Mouse (Mus musculus): ENCODE data around the gene Cxcr3. TPM values are rescaled to one million over a fixed set of nuclear protein-coding genes. Genes with fewer than 3 reads are reported as not detected.

The Cxcr3 gene
- polyA plus RNA-seq (2012; ENCODE audit: insufficient read depth, insufficient read length, missing spikeins) = not detected in 2 replicates

DNA sequence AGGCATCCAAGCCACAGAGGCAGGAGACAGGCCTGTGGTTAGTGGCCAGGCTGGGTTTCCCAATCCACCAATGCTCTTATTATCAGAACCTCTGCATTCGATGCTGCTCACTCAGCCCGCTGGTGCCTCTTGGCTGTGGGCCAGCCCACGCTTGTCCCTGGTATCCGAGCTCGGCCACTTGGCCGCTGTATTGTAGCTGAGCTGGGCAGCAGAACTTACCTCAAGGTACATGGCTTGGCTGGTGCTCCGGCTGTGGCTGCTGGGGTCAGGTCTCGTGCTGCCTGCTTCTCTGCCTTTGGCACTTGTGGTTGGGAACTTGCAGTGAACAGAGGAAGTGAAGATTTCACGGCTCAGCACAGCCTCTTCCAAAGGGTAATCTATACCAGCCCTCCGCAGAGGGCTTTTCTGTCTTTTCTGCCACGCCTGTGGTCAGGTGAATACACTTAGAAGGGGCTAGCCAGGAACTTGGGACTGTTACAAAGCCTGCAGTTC is at the start of gene Cxcr3:
Gene Cxcr3, minus strand, starts transcription at position 442 of the 492 bp plus-strand sequence.
- Histone ChIP-seq H3K27ac (replicated peaks; ENCODE audit: low read depth, low read length) (peak within 1 kb of the TSS; percentile 24; the same call in 1 of the 2 replicates), H3K4me3 (ENCODE audit: insufficient read depth, low read depth, low read length) (peak within 1 kb of the TSS; percentile 24), H3K4me1 (ENCODE audit: control insufficient read depth, insufficient read depth, insufficient read length, low read length) (no peaks in the 10 kb centered on the region; the same call in 1 of the 2 replicates)

DNA sequence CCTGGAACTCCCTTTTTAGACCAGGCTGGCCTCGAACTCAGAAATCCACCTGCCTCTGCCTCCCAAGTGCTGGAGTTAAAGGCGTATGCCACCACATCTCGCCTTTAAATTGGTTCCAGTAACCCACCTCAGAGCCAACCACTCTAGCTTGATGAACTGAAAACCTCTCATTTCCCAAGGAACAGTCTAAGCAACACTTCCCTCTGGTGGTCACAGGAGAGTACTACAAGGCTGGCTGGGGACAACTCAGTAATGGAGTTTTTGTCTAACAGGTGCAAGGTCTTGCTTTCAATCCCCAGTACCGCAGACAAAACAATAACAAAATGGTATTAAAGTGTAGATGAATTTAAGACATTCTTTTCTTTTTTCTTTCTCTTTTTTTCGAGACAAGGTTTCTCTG is 38.0 kb upstream of the Cxcr3 start:
- H3K4me3 ChIP-seq (ENCODE audit: insufficient read depth, low read depth, low read length) = no peak overlapping the region
- H3K27ac ChIP-seq (replicated peaks; ENCODE audit: low read depth, low read length) = no peak overlapping the region
- H3K4me1 ChIP-seq (ENCODE audit: control insufficient read depth, insufficient read depth, insufficient read length, low read length) = no peaks in the 10 kb centered on the region

DNA sequence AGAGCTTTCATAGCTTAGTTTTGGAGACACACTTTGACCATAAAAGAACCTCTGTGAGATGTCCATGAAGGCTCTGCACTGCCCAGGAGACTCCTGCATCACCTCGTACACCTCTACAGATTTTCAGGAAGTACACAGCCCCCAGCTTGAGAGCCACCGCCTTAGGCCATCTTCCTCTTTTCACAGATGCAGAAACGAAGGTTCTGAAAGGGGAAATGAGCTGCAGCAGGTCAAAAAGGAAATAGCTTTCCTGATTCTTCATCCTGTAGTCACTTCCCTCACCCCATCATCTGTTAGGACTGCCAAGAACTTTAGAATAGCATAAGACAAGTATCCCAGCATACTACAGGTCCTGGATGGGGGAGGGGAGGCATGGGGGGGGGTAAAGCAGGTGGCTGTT is 36.2 kb upstream of the Cxcr3 start:
- H3K4me1 ChIP-seq (ENCODE audit: control insufficient read depth, insufficient read depth, insufficient read length, low read length) = no peaks in the 10 kb centered on the region
- no peak overlapping the region for H3K27ac ChIP-seq (replicated peaks; ENCODE audit: low read depth, low read length)
- no peak overlapping the region for H3K4me3 ChIP-seq (ENCODE audit: insufficient read depth, low read depth, low read length)

DNA sequence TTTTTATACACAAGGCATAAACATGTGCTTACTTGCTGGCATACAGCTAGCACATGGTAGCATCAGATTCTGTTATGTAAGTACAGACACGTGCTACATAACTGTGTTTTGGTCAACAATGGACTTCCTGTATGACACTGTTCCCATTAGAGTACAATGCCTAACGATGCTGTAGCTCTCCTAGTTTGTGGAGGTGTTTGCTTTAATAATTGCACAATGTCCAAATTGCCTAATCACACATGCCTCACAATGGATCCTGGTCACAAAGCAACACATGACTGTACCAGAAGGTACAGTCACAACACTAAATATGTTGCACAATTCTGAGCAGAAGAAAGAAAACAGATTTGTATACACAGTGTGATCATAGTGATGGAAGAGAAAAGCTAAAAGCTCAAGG is 35.4 kb upstream of the Cxcr3 start:
- no peaks in the 10 kb centered on the region for H3K4me1 ChIP-seq (ENCODE audit: control insufficient read depth, insufficient read depth, insufficient read length, low read length)
- H3K4me3 ChIP-seq (ENCODE audit: insufficient read depth, low read depth, low read length) = no peak overlapping the region
- H3K27ac ChIP-seq (replicated peaks; ENCODE audit: low read depth, low read length) = no peak overlapping the region

DNA sequence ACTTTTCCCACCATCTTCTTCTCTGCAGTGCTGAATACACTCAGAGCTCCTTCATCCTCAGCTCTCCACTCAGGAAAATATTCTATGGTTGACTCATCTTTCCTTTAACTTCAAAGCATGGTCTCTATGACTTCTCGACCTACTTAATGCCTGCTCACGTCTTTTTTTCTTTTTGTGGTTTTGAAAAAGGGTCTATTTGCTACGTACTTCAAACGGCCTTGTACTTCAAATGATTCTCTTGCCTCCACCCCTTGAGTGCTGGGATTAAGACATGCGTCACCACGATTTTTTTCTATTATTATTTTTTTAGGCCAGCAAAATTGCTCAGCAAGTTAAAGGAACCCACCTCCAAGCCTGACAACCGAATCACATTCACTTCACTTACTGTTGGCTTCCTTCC is 33.2 kb upstream of the Cxcr3 start:
- H3K4me1 ChIP-seq (ENCODE audit: control insufficient read depth, insufficient read depth, insufficient read length, low read length) = no peaks in the 10 kb centered on the region
- no peak overlapping the region for H3K4me3 ChIP-seq (ENCODE audit: insufficient read depth, low read depth, low read length)
- no peak overlapping the region for H3K27ac ChIP-seq (replicated peaks; ENCODE audit: low read depth, low read length)

DNA sequence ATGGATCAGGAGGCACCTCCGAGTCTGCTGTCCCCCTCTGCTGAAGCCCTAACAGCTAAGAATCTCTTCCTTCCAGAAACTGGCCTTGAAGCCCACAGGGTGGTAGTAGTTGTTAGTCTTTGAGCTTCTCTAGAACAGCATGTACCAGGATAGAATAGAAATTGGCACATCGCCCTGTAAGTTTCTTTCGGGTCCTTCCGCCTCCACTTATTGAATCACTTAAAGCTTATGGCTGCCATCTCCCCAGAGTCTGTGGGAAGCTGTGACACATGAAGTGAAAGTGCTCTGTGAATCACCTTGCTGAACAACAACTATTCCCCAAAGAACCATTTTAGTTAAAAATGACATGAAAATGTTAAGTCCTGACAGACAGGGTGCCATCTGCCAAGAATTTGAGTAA is 31.0 kb upstream of the Cxcr3 start:
- Histone ChIP-seq H3K4me1 (ENCODE audit: control insufficient read depth, insufficient read depth, insufficient read length, low read length) (no peaks in the 10 kb centered on the region), H3K4me3 (ENCODE audit: insufficient read depth, low read depth, low read length) (no peak overlapping the region), H3K27ac (replicated peaks; ENCODE audit: low read depth, low read length) (no peak overlapping the region)

DNA sequence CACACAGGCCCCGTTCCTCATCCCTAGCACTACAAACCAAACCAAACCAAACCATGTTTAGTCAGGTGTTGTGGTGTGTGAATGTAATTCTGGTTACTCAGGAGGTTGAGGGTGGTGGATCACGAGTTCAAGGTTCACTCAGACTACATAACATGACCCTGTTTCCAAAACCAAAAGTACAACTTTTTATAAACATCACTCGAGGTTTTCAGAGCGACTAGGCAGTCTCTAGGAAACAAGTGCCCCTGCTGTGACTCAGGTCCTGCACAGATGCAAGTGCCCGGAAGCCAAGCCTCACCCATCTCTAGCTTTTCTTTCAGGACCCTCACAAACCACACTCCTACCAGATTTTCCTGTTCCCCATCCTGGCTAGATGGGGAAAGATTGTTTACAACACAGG is 30.6 kb upstream of the Cxcr3 start:
- Histone ChIP-seq H3K4me3 (ENCODE audit: insufficient read depth, low read depth, low read length) (no peak overlapping the region), H3K27ac (replicated peaks; ENCODE audit: low read depth, low read length) (no peak overlapping the region), H3K4me1 (ENCODE audit: control insufficient read depth, insufficient read depth, insufficient read length, low read length) (no peaks in the 10 kb centered on the region)

DNA sequence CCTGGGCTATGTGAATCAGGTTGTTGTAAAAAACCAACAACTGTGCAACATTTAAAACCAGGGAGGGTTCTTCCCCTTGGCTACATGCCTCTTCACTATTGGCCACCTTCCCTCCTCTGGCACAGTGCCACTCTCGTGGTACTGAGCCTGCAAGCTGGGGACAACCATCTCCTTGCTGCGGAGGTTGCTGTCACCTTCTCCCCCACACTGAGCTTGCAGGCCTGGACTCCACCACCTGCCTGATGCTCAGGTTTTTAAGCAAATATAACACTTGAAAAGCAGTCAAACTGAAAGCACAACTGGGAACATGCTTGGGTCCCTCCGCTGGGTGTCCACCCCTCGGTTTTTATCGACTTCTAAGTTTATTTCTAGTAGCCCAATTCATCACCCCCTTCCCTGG is 20.4 kb upstream of the Cxcr3 start:
- Histone ChIP-seq H3K4me1 (ENCODE audit: control insufficient read depth, insufficient read depth, insufficient read length, low read length) (no peaks in the 10 kb centered on the region), H3K27ac (replicated peaks; ENCODE audit: low read depth, low read length) (no peak overlapping the region), H3K4me3 (ENCODE audit: insufficient read depth, low read depth, low read length) (no peak overlapping the region)

DNA sequence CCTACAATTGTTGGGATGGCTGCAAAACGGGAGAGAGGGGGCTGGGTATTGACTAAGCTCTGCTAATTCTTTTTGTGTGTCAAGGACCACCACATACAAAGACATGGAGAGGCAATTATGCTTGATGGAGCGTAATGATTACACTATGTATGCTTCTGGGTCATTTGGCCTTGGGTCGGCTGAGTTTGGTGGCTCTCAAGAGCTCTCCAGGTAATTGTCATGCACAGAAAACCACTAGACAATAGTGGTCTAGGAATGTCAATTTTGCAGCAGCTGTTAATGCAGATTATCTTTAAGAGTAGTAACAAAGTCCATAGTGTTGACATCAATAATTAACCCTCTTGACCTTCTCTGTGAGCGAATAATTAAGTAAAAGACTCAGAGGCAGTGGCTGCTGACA is 16.1 kb upstream of the Cxcr3 start:
- Histone ChIP-seq H3K4me3 (ENCODE audit: insufficient read depth, low read depth, low read length) (no peak overlapping the region), H3K27ac (replicated peaks; ENCODE audit: low read depth, low read length) (no peak overlapping the region), H3K4me1 (ENCODE audit: control insufficient read depth, insufficient read depth, insufficient read length, low read length) (no peaks in the 10 kb centered on the region)

DNA sequence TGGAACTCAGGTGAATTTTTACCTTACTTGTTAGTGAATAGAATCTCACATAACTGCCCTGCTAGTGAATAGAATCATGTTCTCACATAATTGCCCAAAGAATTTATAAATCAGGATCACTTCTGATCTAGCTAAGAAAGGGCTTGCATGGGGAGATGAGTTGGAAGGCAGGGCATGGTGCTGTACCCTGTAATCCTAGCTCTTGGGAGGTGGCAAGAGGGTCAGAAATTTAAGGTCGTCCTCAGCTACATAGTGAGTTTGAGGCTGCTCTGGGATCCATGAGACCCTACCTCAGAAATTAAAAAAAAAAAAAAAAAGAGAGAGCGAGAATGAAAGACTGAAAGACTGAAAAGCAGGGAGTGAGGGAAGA is 7.0 kb upstream of the Cxcr3 start:
- Histone ChIP-seq H3K4me1 (ENCODE audit: control insufficient read depth, insufficient read depth, insufficient read length, low read length) (no peaks in the 10 kb centered on the region), H3K27ac (replicated peaks; ENCODE audit: low read depth, low read length) (no peak overlapping the region), H3K4me3 (ENCODE audit: insufficient read depth, low read depth, low read length) (no peak overlapping the region)

DNA sequence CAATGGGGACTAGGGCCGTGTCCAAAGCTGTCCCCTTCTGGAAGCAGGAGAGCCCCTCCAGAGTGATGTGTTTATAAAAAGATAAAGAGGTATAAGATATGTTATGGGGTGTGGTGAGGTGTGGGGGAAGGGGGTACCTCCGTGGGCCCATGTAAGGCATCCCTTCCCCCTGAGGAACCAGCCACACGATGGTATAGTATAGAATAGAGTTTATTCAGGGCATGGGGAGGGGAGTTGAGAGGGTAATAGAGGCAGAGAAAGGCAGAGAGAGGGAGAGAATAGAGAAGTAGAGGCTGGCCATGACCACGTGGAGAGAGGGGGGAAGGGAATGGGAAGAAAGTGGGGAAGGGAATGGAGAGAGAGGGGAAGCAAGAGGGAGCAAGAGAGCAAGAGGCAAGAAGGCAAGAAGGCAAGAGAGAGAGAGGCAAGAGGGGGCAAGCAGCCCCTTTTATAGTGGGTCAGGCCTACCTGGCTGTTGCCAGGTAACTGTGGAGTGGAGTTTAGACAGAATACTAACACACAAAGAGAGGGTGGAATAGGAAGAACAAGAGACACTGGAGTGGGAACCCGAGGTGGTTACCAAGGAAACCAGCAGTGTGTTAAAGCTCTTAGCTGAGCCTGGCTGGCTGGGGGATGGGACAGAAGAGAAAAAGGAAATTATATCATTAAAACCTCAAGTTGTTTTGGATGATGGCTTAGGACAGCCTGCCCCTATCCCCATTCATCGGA is 6.4 kb upstream of the Cxcr3 start:
- Histone ChIP-seq H3K4me3 (ENCODE audit: insufficient read depth, low read depth, low read length) (no peak overlapping the region), H3K4me1 (ENCODE audit: control insufficient read depth, insufficient read depth, insufficient read length, low read length) (no peaks in the 10 kb centered on the region), H3K27ac (replicated peaks; ENCODE audit: low read depth, low read length) (no peak overlapping the region)

DNA sequence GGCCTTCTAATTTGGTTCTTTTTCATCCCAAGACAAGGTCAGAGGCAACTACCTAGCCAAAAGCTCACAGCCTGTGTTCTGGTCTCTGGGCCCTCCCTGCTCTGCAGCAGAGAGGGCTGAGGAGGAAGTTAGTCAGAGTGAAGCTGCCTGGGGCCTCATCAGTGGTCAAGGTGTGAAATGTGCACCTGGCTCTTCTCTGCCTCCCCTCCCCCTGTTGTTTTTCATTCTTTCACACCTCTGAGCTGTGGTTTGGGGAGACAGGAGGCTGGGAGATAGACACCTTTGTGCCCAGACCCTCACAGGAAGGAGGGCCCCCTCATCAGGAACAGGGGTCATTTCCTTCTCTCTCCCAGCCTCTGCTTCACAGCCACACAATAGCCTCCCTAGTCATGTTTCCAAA is 3.1 kb upstream of the Cxcr3 start:
- H3K4me1 ChIP-seq (ENCODE audit: control insufficient read depth, insufficient read depth, insufficient read length, low read length) = no peaks in the 10 kb centered on the region; the same call in 1 of the 2 replicates
- no peak overlapping the region for H3K4me3 ChIP-seq (ENCODE audit: insufficient read depth, low read depth, low read length)
- no peak overlapping the region for H3K27ac ChIP-seq (replicated peaks; ENCODE audit: low read depth, low read length)

DNA sequence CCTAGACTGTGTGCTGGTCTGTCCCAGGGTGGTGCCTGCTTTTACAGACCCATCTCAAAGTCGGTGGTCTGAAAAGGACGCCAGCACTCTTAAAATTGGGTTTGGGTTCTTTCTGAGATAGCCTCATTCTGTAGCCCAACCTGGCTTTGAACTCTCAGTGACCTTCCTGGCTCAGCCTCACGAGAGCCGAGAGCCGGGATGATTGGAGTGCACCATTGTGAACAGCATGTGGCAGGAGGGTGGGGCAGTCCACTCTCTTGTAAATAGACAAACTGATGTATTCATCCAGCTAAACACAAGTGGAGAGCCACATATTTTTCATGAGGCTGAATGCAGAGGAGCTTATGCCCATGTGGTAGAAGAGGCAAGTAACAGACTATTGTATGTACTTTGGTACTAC is 912 bp upstream of the Cxcr3 start:
- H3K4me1 ChIP-seq (ENCODE audit: control insufficient read depth, insufficient read depth, insufficient read length, low read length) = no peaks in the 10 kb centered on the region; the same call in 1 of the 2 replicates
- H3K4me3 ChIP-seq (ENCODE audit: insufficient read depth, low read depth, low read length) = no peak overlapping the region

DNA sequence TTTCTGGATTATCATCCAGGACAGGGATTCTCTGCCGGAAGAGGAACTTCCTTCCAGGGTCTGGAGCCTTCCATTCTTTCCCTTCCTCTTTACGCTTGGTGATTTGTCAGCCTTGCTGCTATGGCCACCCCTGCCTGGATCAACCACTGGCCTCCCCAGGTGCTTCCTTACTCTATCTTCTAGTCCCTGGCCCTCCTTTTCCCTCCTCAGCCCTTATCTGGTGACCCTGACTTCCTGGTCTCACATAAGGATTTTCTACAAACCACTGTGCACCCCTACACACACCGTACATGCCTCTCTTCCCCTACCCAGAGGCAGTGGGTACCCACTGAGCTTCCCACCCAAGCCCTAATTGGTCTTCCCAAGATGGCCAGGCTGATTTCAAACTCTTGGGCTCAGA is 781 bp downstream of the Cxcr3 start:
- Histone ChIP-seq H3K4me1 (ENCODE audit: control insufficient read depth, insufficient read depth, insufficient read length, low read length) (no peaks in the 10 kb centered on the region; the same call in 1 of the 2 replicates), H3K4me3 (ENCODE audit: insufficient read depth, low read depth, low read length) (peak overlapping the region; percentile 10; the same call in 1 of the 2 replicates), H3K27ac (replicated peaks; ENCODE audit: low read depth, low read length) (no peak overlapping the region; the same call in 1 of the 2 replicates)

More for the DNA sequence above, 912 bp upstream of the Cxcr3 start:
- no peak overlapping the region for H3K27ac ChIP-seq (replicated peaks; ENCODE audit: low read depth, low read length)

DNA sequence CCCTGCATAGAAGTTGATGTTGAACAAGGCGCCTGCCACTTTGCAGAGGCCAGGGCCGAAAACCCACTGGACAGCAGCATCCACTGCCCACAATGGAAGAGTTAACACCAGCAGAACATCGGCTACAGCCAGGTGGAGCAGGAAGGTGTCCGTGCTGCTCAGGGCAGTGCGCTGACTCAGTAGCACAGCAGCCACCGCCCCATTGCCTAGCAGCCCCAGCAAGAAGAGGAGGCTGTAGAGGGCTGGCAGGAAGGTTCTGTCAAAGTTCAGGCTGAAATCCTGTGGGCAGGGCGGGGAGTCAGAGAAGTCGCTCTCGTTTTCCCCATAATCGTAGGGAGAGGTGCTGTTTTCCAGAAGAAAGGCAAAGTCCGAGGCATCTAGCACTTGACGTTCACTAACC is 1.4 kb downstream of the Cxcr3 start:
- Histone ChIP-seq H3K4me1 (ENCODE audit: control insufficient read depth, insufficient read depth, insufficient read length, low read length) (no peaks in the 10 kb centered on the region; the same call in 1 of the 2 replicates), H3K4me3 (ENCODE audit: insufficient read depth, low read depth, low read length) (no peak overlapping the region), H3K27ac (replicated peaks; ENCODE audit: low read depth, low read length) (no peak overlapping the region)

DNA sequence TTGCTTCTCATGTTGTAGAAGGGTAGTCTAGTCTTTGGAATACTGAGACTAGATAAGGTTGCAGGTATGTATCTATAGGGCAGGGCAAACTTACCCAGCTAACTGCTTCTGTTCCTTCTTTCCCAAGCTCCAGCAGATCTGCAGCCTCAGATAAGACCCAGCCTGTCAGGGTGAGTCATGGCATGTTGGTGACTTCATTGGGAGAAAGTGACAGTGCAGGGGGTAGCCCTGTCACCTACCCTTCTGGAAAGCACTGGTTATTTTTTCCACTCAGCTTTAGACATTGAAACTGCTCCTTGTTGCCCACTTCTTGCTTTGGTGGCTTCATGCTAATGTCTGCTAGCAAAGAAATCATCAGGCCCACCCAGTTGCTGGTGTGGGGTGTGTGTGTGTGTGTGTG is 4.1 kb downstream of the Cxcr3 start:
- no peak overlapping the region for H3K27ac ChIP-seq (replicated peaks; ENCODE audit: low read depth, low read length)
- no peaks in the 10 kb centered on the region; the same call in 1 of the 2 replicates for H3K4me1 ChIP-seq (ENCODE audit: control insufficient read depth, insufficient read depth, insufficient read length, low read length)
- H3K4me3 ChIP-seq (ENCODE audit: insufficient read depth, low read depth, low read length) = no peak overlapping the region
